Mouse (Mus musculus) heart, postnatal 14 days (tissue): ENCODE data around the gene Minos1. TPM values are rescaled to one million over a fixed set of nuclear protein-coding genes. Genes with fewer than 3 reads are reported as not detected.
A peak's percentile ranks its signal among the peaks of the same experiment; 100 is the strongest.

Experiments used
- DNase-seq, 2 experiments: peaks; one replicate each; pipeline ENCODE4 v3.0.0; 2021 to 2022
- intact Hi-C: fragments of 180-260 bp; cut with DNase I; formaldehyde crosslinking; loops from one replicate; pipeline ENCODE4 v1.15.1; 2025
- total RNA-seq, 2 experiments: library from RNA; stranded (reverse); gene quantifications; 2 replicates each; pipeline ENCODE4 v1.2.3; 2021

The Minos1 gene
- total RNA-seq, 2 experiments from 2014 or later: 731 to 790 TPM

- intact Hi-C loops: loop anchor here (2.0 kb wide), 1 partner anchor 156 kb away; no protein-coding TSS in a partner anchor
- DNase-seq: no peak
Measured at GRCm38 (mm10) chr4:139078726-139079125, 52.2 kb downstream of the Minos1 start.

GRCm38 (mm10) chr4:139078313-139078712 is 52.6 kb downstream of the Minos1 start:
- DNase-seq: peak in 1 of 2 experiments; percentile 43
- intact Hi-C loops: loop anchor here (2.0 kb wide), 1 partner anchor 156 kb away; no protein-coding TSS in a partner anchor

GRCm38 (mm10) chr4:139075915-139076314 is 55.0 kb downstream of the Minos1 start:
- intact Hi-C loops: no loop called here
- no peak for DNase-seq

- DNase-seq: no peak
- intact Hi-C loops: no loop called here
Measured at GRCm38 (mm10) chr4:139075041-139075711, 55.7 kb downstream of the Minos1 start, which contains the start of gene Htr6. Htr6 (minus strand) TSS chr4:139075570.

GRCm38 (mm10) chr4:139074060-139074459 is 56.9 kb downstream of the Minos1 start:
- no peak for DNase-seq
- intact Hi-C loops: no loop called here

- intact Hi-C loops: no loop called here
- DNase-seq: no peak
Measured at GRCm38 (mm10) chr4:139068287-139068686, 62.6 kb downstream of the Minos1 start.

- DNase-seq: no peak
- intact Hi-C loops: no loop called here
Measured at GRCm38 (mm10) chr4:139064831-139065230, 66.1 kb downstream of the Minos1 start.

- DNase-seq: peak; percentile 59 to 73
- intact Hi-C loops: no loop called here
Measured at GRCm38 (mm10) chr4:139059569-139059968, 71.3 kb downstream of the Minos1 start.

GRCm38 (mm10) chr4:139058029-139058428 is 72.9 kb downstream of the Minos1 start:
- no peak for DNase-seq
- intact Hi-C loops: no loop called here

GRCm38 (mm10) chr4:139057291-139057690 is 73.6 kb downstream of the Minos1 start:
- intact Hi-C loops: no loop called here
- DNase-seq: no peak

- DNase-seq: no peak
- intact Hi-C loops: no loop called here
Measured at GRCm38 (mm10) chr4:139055744-139056143, 75.2 kb downstream of the Minos1 start.

- intact Hi-C loops: no loop called here
- peak; percentile 45 to 51 for DNase-seq
Measured at GRCm38 (mm10) chr4:139055336-139055735, 75.6 kb downstream of the Minos1 start.

- peak; percentile 22 for DNase-seq
- intact Hi-C loops: no loop called here
Measured at GRCm38 (mm10) chr4:139054300-139054923, 76.5 kb downstream of the Minos1 start.

GRCm38 (mm10) chr4:139053391-139053790 is 77.5 kb downstream of the Minos1 start:
- intact Hi-C loops: no loop called here
- no peak for DNase-seq

GRCm38 (mm10) chr4:139052796-139053195 is 78.1 kb downstream of the Minos1 start:
- DNase-seq: no peak
- intact Hi-C loops: no loop called here

Other genes with a start within 250 kb of the Minos1 start
- gene Otud3, start 217.2 kb downstream of the Minos1 start, total RNA-seq: 10 to 100 TPM in 1 of 2 experiments, 1 to 10 TPM in 1; 9.4 to 10.0 TPM
- gene Rnf186, start 164.0 kb downstream of the Minos1 start, total RNA-seq: under 1 TPM in 1 of 2 experiments, not detected in 1; 0.22 TPM
- gene Tmco4, start 158.2 kb downstream of the Minos1 start, total RNA-seq: 1 to 10 TPM; 7.9 to 8.4 TPM
- gene Htr6, start 55.5 kb downstream of the Minos1 start, total RNA-seq: not detected
- gene Nbl1, start 38.1 kb downstream of the Minos1 start, total RNA-seq: 10 to 100 TPM; 32.1 to 32.2 TPM
- gene Capzb, start 61.8 kb upstream of the Minos1 start, total RNA-seq: 100 to 1,000 TPM; 418 to 433 TPM
- 1 to 10 TPM; 7.1 to 8.4 TPM for gene Pqlc2, start 179.6 kb upstream of the Minos1 start, total RNA-seq
- gene Akr7a5, start 179.6 kb upstream of the Minos1 start, total RNA-seq: 10 to 100 TPM; 35.6 to 39.4 TPM
- 10 to 100 TPM; 27.1 to 34.7 TPM for gene Mrto4, start 221.5 kb upstream of the Minos1 start, total RNA-seq
- 10 to 100 TPM; 43.0 to 54.6 TPM for gene Emc1, start 221.5 kb upstream of the Minos1 start, total RNA-seq
- gene Ubr4, start 221.5 kb upstream of the Minos1 start, total RNA-seq: 100 to 1,000 TPM; 109 to 115 TPM